Mouse (Mus musculus) layer of hippocampus, postnatal 10 days (tissue): ENCODE measurements at regions not wholly inside any gene's neighbourhood (a gene's known extent, or its start where the extent isn't known, plus 50 kb on each side); places are given as distances from the start of the nearest gene placed in this dataset.

ENCODE experiments used
- DNase-seq, 2 experiments: peaks; one replicate each; pipeline ENCODE4 v3.0.0; 2021; ENCODE audit warnings: low spot score in 2 of 2

GRCm38 (mm10) chr1:69376923-69377706, 269.3 kb upstream of the Erbb4 start:
- no peak for DNase-seq

GRCm38 (mm10) chr1:69375246-69375645, 267.4 kb upstream of the Erbb4 start:
- DNase-seq, result no peak

GRCm38 (mm10) chr1:69370078-69370477, 262.2 kb upstream of the Erbb4 start:
- no peak for DNase-seq

- no peak for DNase-seq
These were observed 259.7 kb upstream of the Erbb4 start for GRCm38 (mm10) chr1:69367531-69367930.

GRCm38 (mm10) chr1:69364069-69364468, 256.2 kb upstream of the Erbb4 start:
- DNase-seq, result no peak

- DNase-seq, result no peak
These were observed 249.7 kb upstream of the Erbb4 start for GRCm38 (mm10) chr1:69357548-69357947.

GRCm38 (mm10) chr1:69350417-69350816, 242.6 kb upstream of the Erbb4 start:
- DNase-seq, result no peak

GRCm38 (mm10) chr1:69349826-69350225, 242.0 kb upstream of the Erbb4 start:
- no peak for DNase-seq

GRCm38 (mm10) chr1:69342100-69342499, 234.2 kb upstream of the Erbb4 start:
- DNase-seq, result no peak

- no peak for DNase-seq
These were observed 232.6 kb upstream of the Erbb4 start for GRCm38 (mm10) chr1:69340481-69340880.

- DNase-seq, result peak in 1 of 2 experiments; percentile 17
These were observed 223.8 kb upstream of the Erbb4 start for GRCm38 (mm10) chr1:69331418-69332254.

- no peak for DNase-seq
These were observed 221.5 kb upstream of the Erbb4 start for GRCm38 (mm10) chr1:69329399-69329798.

GRCm38 (mm10) chr1:69326711-69327110, 218.9 kb upstream of the Erbb4 start:
- DNase-seq, result no peak

- DNase-seq, result no peak
These were observed 211.7 kb upstream of the Erbb4 start for GRCm38 (mm10) chr1:69319526-69319925.

GRCm38 (mm10) chr1:69296816-69297215, 189.0 kb upstream of the Erbb4 start:
- DNase-seq, result no peak

GRCm38 (mm10) chr1:69291329-69291728, 183.5 kb upstream of the Erbb4 start:
- no peak for DNase-seq

GRCm38 (mm10) chr1:69286374-69286773, 178.5 kb upstream of the Erbb4 start:
- no peak for DNase-seq

GRCm38 (mm10) chr1:69277428-69277827, 169.6 kb upstream of the Erbb4 start:
- DNase-seq, result no peak

GRCm38 (mm10) chr1:69247691-69248090, 139.8 kb upstream of the Erbb4 start:
- DNase-seq, result no peak

GRCm38 (mm10) chr1:69242289-69242909, 134.5 kb upstream of the Erbb4 start:
- no peak for DNase-seq

GRCm38 (mm10) chr1:69241502-69242214, 133.8 kb upstream of the Erbb4 start:
- peak; percentile 75 to 80 for DNase-seq
